Mouse (Mus musculus) lung, postnatal 10 days (tissue): ENCODE measurements around the gene Mark1.

Experiments
- DNase-seq: peaks from one replicate; pipeline ENCODE4 v3.0.0; 2021

The Mark1 gene

DNA sequence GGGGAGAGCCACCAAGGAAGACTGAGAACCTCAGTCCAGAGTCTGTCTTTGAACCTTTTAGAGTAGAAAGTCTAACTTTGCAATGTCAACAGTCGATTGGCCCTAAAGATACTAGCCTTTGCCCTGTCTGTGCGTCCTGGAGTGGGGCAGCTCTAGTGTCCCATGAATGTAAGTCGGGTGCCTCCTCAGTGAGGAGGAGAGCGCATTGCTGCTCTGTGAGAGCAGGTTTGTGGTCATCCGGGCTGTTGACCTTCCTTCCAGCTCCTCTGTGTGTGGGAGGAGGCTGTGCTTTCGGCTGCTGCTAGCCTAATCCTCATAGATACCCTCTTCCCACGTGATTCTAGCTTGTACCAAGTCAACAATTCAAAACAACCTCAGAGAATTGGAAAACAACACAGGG lies 148.2 kb downstream of the Mark1 start:
- DNase-seq: no peak

DNA sequence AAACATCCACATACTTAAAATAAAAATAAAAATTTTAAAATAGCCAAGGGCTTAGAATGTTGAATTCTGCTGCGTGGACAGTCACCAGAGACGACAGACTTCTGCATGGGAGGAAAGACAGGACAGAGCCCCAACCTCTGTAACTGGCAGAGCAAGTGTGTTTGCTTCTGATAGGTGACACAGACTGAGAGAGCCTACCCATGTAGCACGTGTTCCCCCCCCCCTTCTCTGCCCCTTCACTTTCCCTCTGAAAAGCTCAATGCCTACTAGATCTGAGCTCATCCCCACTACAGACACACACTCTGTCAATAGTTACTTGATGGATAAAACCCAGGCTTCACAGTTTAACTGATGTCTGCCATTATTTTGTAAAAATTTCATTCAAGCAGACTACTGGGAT lies 152.4 kb downstream of the Mark1 start:
- no peak for DNase-seq
